Mouse (Mus musculus): Measurements from ENCODE around the gene Npepps.
A peak's percentile ranks its signal among the peaks of the same experiment; 100 is the strongest.
"Not testable (repeated sequence)": the region's sequence is repeated elsewhere in the genome, so short reads cannot be mapped to it uniquely, and the experiment has no call there.

The Npepps gene

GRCm38 (mm10) chr11:97296542-97296941 is 16.1 kb upstream of the Npepps start:
- no peak for DNase-seq (ENCODE audit: low read depth, low spot score)

GRCm38 (mm10) chr11:97292731-97293130 is 12.3 kb upstream of the Npepps start:
- DNase-seq (ENCODE audit: low read depth, low spot score) = peak; percentile 79

- peak; percentile 75 for DNase-seq (ENCODE audit: low read depth, low spot score)
Measured at GRCm38 (mm10) chr11:97289276-97290230, 9.1 kb upstream of the Npepps start.

GRCm38 (mm10) chr11:97287643-97288042 is 7.2 kb upstream of the Npepps start:
- no peak for DNase-seq (ENCODE audit: low read depth, low spot score)

GRCm38 (mm10) chr11:97286973-97287372 is 6.5 kb upstream of the Npepps start:
- DNase-seq (ENCODE audit: low read depth, low spot score) = peak; percentile 48

GRCm38 (mm10) chr11:97285852-97286775 is 5.7 kb upstream of the Npepps start:
- no peak for DNase-seq (ENCODE audit: low read depth, low spot score)

- DNase-seq (ENCODE audit: low read depth, low spot score) = no peak
Measured at GRCm38 (mm10) chr11:97284854-97285253, 4.4 kb upstream of the Npepps start.

GRCm38 (mm10) chr11:97282179-97282578 is 1.7 kb upstream of the Npepps start:
- DNase-seq (ENCODE audit: low read depth, low spot score) = peak; percentile 49

- peak; percentile 98 for DNase-seq (ENCODE audit: low read depth, low spot score)
Measured at GRCm38 (mm10) chr11:97279405-97280215, 828 bp downstream of the Npepps start.

GRCm38 (mm10) chr11:97279040-97279404 is 1.4 kb downstream of the Npepps start:
- DNase-seq (ENCODE audit: low read depth, low spot score) = no peak

GRCm38 (mm10) chr11:97278456-97278855 is 2.0 kb downstream of the Npepps start:
- no peak for DNase-seq (ENCODE audit: low read depth, low spot score)

- DNase-seq (ENCODE audit: low read depth, low spot score) = no peak
Measured at GRCm38 (mm10) chr11:97277166-97277565, 3.3 kb downstream of the Npepps start.

GRCm38 (mm10) chr11:97276019-97276418 is 4.4 kb downstream of the Npepps start:
- no peak for DNase-seq (ENCODE audit: low read depth, low spot score)

- DNase-seq (ENCODE audit: low read depth, low spot score) = no peak
Measured at GRCm38 (mm10) chr11:97275349-97275748, 5.1 kb downstream of the Npepps start.

- DNase-seq (ENCODE audit: low read depth, low spot score) = not testable (repeated sequence)
Measured at GRCm38 (mm10) chr11:97274947-97275346, 5.5 kb downstream of the Npepps start.

- DNase-seq (ENCODE audit: low read depth, low spot score) = peak; percentile 91
Measured at GRCm38 (mm10) chr11:97273613-97274012, 6.8 kb downstream of the Npepps start.

GRCm38 (mm10) chr11:97272835-97273234 is 7.6 kb downstream of the Npepps start:
- DNase-seq (ENCODE audit: low read depth, low spot score) = no peak

GRCm38 (mm10) chr11:97270004-97270403 is 10.4 kb downstream of the Npepps start:
- DNase-seq (ENCODE audit: low read depth, low spot score) = peak; percentile 35

- DNase-seq (ENCODE audit: low read depth, low spot score) = not testable (repeated sequence)
Measured at GRCm38 (mm10) chr11:97266544-97266943, 13.9 kb downstream of the Npepps start.

GRCm38 (mm10) chr11:97249649-97250048 is 30.8 kb downstream of the Npepps start:
- DNase-seq (ENCODE audit: low read depth, low spot score) = not testable (repeated sequence)

GRCm38 (mm10) chr11:97246510-97247159 is 33.8 kb downstream of the Npepps start:
- peak; percentile 24 for DNase-seq (ENCODE audit: low read depth, low spot score)

Data from ZHBTc4 (cell line).